Mouse (Mus musculus) adrenal gland, postnatal 4 days (tissue): ENCODE measurements around the gene Elmod1. TPM values are rescaled to one million over a fixed set of nuclear protein-coding genes. Genes with fewer than 3 reads are reported as not detected.

ENCODE experiments used
- DNase-seq, 2 experiments: peaks; one replicate each; pipeline ENCODE4 v3.0.0; 2021 to 2022; ENCODE audit warnings: low spot score in 2 of 2, mixed read lengths in 2 of 2
- total RNA-seq, 2 experiments: library from RNA; stranded (reverse); gene quantifications; 2 replicates each; pipeline ENCODE4 v1.2.3; 2021

Elmod1 gene
- total RNA-seq, 2 experiments from 2014 or later: 4.0 to 5.4 TPM

GRCm38 (mm10) chr9:53910331-53910730 is 64.8 kb downstream of the Elmod1 start:
- no peak for DNase-seq

- DNase-seq: no peak
Measured at GRCm38 (mm10) chr9:53906798-53907197, 68.3 kb downstream of the Elmod1 start.

GRCm38 (mm10) chr9:53905418-53905817 is 69.7 kb downstream of the Elmod1 start:
- DNase-seq: no peak

GRCm38 (mm10) chr9:53903215-53903842 is 71.8 kb downstream of the Elmod1 start:
- no peak for DNase-seq

- no peak for DNase-seq
Measured at GRCm38 (mm10) chr9:53899836-53900235, 75.3 kb downstream of the Elmod1 start.

- no peak for DNase-seq
Measured at GRCm38 (mm10) chr9:53895827-53896226, 79.3 kb downstream of the Elmod1 start.

GRCm38 (mm10) chr9:53890075-53890474 is 85.0 kb downstream of the Elmod1 start:
- DNase-seq: peak in 1 of 2 experiments; percentile 13

- no peak for DNase-seq
Measured at GRCm38 (mm10) chr9:53883588-53884280, 91.4 kb downstream of the Elmod1 start.

- no peak for DNase-seq
Measured at GRCm38 (mm10) chr9:53877423-53877822, 97.7 kb downstream of the Elmod1 start.

- DNase-seq: no peak
Measured at GRCm38 (mm10) chr9:53873239-53873638, 101.9 kb downstream of the Elmod1 start.

Other genes with a start within 250 kb of the Elmod1 start
- gene Slc35f2, start 203.8 kb downstream of the Elmod1 start, total RNA-seq: 1 to 10 TPM; 1.6 to 5.5 TPM
- 1 to 10 TPM; 5.4 to 5.5 TPM for gene Sln, start 125.1 kb downstream of the Elmod1 start, total RNA-seq
- under 1 TPM; 0.17 to 0.31 TPM for gene Tnfaip8l3, start 93.1 kb upstream of the Elmod1 start, total RNA-seq